Mouse (Mus musculus) thymus, postnatal 14 days (tissue): Measurements from ENCODE around the gene Flad1.

Experiments
- DNase-seq: peaks from one replicate; pipeline ENCODE4 v3.0.0; 2021

Gene Flad1

DNA sequence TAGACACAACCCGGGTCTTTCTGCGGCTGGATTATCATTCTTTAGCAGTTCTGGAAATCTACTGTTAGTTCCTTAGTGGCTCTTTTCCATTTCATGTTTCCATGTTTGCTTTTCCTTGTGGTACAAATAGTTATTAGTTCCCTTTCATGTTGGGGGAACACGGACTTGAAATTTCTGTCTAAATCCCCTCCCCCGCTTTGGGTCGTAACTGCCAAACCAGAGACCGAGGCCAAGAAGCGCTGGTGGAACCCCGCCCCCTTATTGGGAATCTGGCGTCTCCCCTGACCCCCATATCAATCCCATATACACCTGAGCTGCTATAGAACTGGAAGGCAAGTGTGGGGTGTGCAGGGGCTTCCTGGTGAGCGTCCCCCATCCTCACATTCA, 16.3 kb downstream of the Flad1 start:
- no peak for DNase-seq

DNA sequence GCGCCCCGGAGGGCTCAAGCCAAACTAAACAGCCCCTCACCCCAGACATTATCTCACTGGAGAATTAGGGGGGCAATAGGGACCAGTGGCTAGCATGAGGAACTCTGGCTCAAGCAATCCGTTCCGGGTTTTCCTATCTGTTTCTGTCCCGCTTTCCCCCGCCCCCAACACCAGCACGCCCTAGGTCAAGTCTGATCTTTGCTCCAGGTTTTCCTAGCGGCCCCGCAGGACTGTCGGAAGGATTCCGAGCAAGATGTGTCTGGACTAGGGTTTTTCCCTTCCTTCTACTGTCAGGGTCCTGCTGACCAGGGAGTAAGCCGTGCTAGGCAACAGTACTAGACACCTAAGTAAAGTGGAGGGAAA, 16.8 kb downstream of the Flad1 start:
- no peak for DNase-seq

DNA sequence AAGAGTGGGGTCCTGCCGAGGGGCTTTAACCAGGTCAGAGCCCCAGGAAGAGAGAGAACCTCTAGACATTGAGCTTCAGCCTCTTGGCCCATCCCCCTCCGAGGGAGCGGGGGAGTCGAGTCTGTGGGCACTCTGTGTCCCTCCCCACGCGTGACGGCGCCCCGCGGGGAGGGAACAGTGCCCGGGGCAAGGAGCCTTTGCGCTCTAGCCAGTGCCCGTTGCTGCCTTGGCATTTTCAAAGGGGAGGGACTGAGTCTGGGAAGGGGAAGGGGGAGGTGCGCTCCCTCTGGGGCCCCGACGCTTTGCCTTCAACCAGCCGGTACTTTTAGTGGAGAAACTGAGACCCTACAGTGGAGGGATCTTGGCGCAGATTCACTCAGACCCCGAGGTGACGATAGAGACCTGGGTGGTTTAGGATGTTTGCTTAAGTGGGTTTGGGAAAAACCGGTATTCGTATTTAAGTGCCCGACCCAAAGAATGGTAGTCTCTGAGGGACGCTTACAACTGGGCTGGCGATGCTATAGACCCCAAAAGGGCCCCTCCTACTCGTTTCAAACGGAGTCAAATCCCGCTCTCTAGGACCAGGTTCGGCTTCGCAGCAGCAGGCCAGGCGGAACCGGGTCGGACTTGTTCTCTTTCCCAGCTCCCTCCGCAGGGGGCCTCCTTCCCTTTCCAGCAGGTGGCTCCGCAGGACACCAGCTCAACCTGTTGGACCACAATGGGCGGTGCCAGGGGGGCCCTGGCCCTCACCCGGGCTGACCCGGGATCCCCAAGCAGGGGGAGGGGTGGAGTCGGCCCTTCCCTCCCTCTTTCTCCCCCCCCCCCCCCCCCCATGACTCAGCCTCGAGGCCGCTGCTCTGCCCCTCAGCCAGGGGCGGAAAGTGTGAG, 17.4 kb downstream of the Flad1 start, which contains the start of gene Zbtb7b:
Gene Zbtb7b, minus strand, starts transcription at position 771 of the 888 bp plus-strand sequence.
- no peak for DNase-seq

DNA sequence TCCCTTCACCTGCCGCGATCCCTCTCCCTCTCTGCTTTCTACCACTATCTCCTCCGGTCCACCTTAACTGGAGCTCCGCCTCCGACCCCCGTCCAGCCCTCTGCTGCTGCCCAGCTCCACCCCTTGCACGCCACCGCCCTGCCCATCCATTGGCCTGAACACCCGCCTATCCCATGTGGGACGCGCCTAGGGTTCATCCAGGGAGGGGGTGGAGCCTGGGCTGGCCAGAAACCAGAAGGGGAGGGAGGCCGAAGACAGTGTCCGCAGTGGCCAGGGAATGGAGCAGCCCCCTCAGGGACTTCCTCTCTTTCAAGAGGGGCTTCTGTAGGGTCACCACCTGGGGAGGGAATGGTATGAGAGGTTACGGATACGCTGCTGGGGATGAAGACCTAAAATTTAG, 18.1 kb downstream of the Flad1 start:
- peak; percentile 73 for DNase-seq

DNA sequence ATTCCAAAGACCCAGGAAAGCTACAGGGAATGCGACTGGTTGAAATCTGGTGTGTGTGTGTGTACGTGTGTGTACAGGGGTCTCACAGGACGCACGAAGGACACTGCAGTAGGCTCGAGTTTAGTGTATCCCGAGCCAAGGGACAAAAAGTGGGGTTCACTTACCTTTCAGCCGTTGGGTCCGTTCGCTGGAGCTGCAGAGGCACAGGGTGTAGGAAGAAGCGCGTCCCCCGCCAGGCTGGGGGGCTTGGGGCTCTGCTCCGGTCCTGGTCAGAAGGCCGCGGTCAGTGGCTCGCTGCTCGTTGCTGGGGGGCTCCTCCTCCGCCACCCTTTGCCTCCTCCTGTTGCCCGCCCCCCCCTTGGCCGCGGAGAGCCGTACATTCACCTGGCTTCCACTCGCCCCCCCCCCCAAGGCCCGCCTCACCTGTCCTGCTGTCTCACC, 18.8 kb downstream of the Flad1 start:
- no peak for DNase-seq

DNA sequence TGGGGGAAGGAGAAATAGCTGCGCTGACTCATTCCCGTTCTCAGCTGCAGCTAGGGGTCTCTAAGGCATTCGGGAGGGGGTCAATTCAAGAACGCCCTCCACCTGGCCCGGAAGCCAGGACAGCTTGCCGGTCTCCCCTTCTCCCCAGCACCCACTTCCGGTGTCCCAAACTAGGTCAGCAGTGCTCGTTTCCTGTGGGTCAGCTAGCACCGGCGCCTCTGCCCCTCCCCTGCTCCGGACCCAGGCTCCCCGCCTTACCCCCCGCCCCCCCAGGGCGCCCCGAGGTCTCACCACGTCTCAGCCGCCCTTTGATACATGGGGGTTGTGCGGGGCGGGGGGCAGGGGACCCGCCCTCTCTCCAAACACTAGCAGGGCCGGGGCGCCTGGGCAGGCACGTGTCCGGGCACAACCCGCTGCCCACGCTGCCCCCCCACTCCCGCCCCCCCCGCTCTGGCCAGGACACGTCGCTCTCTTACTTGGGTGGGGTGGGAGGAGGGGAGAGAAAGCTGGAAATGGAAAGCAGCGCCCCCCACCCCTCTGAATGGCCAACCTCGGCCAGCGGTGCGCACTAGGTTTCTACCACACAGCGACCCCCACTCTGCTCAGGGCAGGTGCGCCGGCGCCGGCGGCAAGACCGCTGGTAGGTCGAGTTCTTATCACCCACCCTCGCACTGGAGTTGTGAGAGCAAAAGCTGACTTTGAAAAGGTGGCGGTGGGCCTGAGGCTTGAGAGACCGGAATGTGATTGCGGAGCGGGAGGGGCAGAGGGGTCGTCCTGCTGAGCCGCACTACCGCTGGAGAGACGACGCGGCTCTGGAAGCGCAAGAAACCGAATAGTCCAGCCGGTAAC, 19.8 kb downstream of the Flad1 start:
- no peak for DNase-seq

DNA sequence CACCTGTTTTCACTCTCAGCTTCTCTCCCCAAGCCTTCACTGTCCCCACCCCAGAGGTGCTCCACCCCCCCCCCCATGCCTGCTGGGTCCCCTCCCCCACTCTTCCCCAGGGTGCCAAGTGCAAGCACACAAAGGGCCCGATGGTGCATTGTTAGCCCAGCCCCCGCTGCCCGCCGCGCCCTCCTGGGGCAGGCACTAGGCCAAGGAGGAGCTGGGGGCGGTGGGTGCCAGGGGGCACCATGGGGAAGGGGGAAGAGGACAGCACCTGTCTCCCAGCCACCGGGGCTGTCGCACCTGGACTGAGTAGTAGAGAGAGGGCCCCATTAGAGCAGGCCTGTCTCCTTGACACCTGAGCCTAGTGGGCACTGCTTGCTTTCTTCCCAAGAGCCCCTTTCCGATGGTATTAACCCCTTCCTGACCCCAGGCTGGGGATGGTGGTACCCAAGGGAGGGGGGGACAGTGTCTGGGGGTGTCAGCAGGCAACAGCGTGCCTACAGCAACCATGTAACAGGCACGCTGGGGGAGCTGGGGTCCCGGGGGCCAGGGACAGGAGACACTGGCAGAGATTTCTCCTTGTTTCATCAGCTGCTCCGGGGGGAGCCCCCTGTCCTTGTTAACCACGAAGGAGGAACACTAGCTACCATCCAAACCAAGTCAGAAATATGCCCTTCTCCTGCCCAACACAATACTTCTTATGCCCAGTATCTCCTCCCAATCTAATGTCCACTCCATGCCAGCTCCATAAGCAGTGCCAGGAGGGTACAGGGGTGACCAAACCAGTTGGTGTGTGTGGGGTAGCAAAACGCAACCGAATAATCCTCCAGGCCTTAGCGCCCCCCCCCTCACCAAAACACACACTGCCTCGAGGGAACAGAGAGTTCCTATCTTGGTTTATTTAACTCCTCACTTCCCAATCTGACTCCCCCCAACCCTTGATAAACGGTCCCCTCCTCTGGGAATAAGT, 20.7 kb downstream of the Flad1 start:
- peak; percentile 62 for DNase-seq

DNA sequence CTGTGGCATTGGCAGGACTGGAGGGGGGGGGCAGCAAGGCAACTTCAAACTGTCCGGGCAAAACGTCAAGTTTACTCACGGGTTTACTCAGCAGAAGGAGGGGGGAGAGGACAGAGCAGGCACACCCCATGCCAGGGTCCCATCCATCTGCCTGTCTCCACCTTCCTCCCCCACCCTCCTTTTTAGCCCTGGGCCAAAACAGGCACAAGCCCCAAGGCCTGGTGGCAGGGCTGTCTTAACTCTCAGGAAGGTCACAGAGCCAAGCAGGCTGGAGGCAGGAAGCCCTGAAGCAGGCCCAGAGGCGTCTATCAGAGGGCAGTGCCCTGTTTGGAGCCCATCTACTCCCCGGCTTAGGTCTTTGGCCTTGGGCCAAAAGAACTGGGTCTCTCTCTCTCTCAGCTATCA, 21.6 kb downstream of the Flad1 start:
- no peak for DNase-seq

DNA sequence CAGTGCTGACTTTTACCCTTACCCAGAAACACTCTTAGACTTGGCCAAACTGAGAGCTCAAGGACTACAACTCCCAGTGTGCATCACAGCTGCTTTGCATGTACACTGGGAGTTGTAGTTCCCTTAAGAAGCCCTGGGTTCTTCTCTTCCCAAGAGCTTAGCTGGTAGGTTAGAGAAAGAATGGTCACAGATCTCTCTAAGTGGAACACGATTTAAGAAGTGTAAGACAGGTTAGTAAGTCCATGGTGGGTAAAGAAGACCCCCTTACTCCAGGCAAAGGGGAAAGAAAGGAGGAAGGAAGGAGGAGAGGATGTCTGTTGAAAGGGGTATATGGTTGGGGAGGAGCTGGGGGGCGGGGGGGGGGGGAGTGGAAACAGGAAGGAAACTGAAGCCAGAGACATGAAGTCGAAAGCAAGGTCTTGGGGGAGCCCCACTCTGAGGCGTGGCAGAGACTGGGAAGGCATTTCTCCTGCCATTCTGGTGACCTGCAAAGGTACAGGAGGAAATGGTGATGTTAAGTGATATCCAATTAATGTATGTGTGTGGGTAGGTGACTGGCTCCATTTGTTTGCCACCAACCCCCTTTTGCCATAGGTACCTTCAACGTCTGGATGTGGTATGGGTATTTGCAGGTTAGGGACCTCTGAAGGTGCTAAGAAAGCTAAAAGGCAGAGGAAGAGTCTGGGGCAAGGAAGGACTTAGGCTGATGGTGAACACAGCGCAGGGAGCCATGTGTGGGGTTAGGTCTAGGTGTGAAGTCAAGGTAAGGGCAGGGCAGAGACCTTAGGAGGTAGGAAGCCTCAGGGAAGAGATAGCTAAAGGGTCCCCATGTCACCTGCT, 22.5 kb downstream of the Flad1 start:
- peak; percentile 60 for DNase-seq

DNA sequence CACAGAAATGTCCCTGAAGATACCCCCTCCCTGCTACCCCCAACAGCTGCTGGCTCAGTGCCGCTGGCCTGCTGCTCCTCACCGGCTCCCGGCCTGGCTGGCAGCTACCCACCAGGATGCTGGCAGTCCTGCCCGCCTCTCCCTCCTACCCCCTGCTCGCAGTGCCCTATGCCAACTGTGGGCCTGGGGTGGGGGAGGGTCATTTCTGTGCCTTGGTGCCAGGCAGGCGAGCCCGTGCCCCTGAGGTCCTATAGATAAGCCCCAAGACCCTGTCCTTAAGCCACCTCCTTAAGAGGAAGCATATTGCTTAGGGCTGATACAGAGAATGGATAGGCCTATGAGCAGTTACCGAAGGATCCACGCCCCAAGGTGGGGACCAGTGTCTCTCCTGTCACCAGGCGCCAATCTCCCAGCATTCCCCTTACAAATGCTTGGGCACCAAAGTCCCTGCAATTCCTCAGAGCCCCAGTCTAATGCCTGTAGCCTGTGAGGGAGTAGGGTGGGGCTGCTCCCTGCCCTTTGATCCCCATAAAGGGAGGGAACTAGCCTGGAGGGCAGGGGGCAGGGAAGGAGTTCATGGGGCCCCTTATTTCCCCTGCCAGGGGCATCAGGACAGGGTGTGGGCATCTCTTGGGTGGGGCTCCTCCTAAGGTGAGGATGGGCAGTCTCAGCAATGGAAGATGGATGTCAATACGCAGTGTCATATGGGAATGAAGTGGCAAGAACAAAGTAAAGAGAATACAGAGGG, 23.4 kb downstream of the Flad1 start:
- DNase-seq: no peak

DNA sequence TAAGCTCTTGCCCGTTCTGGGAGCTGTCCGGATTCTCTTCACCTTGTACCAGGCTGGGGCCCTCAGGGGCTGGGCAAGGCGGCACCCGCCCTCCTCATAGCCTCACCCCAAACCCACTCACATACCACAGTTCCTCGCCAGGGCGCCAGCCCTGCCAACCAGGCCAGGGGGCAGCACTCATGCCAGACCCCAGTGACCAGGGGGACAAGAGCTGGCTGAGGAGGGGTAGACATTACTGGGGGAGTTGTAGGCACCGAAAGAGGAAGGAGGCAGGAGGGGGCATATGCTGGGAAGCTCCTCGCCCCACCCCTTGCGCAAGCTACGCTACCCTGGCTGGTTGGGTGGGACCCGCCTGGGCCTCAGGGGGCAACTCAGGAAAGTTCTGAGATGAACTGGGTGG, 24.0 kb downstream of the Flad1 start:
- DNase-seq: no peak

DNA sequence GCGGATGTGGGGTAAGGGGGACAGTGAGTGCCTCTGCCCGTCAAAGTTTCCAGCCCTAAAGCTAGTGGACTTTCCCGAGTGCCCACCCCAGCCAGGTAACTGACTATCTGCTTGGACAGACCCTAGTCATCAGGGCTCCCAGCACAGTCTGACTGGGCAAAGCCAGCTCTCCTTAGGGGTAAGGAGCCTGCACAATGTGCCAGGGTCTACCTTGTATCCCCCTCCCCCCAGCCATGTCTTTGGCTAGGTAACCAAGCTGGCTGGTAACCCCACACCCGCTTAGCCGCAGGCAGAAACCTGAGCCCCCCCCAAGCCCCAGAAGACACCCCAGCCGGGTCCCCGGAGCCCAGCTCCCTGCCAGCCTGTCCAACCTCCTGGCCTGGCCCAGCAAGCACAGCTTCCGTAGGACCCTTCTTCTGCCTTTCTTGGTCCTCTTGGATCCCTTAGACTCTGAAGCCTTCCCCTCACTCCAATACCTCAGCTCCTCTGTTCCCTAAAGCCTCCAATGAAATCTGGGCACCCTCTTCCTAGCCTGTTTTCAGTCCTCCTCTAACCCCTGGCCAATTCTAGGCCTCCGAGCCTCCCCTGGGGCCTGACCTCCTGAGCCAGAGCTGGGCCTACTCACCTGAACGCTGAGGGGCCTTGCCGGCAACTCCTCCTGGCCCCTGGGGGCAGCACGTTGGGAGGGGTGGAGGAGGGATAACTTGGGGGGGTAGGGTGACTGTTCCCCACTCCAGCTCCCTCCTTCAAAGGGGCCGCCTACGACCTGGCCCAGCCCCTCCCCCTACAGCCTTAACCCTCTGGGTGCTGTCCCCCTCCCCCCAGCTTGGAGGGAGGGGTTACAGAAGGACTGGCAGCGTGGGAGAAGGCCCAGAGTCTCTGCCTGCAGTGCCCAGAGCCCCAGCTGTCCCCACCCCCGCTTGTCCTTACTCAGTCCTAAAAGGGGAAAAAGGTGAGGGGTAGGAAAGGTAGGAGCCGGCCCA, 24.9 kb downstream of the Flad1 start:
- DNase-seq: peak; percentile 65

DNA sequence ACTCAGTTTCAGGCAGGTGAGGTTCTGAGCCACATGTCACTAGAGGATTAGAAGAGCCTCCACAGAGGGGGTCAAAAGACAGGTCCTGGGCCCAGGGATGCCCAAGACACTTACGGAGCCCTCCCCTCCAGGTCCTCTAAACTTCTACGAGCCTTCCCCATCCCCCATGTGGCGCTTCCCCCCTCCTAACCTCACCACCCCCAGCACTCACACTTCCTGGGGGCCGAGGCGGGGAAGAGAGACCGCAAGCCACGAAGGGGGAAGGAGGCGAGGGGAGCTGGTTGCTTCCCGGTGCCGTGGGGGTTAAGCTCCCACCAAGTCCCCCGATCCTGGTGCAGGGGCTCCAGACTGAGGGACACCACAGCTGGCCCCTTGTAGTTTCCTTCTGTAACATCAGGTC, 26.2 kb downstream of the Flad1 start:
- peak; percentile 76 for DNase-seq

DNA sequence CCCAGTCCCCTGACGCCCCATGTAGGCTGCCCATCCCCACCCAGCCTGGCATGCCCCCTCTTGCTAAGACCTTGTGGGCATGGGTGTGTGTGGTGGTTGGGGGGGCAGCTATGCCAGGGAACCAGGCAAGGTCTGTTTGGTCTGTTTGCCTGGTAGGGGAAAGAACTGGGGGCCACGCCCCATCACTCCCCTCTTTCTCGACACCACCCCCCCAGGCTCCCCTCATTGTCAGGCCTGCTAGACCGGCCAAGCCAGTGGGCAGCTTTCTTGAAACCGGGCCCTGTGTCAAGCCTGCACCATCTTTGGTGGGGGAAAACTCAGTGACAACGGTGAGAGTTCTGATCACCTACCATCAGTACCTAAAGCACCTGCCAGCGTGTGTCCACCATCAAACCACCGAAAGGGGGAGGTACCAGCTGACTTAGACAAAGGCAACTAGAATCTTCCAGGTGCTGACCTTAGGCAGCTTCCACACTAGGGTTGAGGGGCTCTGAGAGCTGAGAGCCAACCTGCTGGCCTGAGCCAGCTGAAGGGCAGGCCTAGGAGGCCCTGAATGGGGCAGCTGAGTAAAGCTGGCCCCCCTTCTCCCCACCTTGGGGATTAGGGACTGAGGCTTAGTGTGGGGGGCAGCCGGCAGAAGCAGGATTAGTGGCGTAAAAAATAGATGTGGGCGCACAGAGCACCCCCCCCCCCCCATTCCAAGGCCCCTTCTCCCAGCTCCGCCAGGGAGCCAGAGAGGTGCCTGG, 27.2 kb downstream of the Flad1 start:
- DNase-seq: no peak

DNA sequence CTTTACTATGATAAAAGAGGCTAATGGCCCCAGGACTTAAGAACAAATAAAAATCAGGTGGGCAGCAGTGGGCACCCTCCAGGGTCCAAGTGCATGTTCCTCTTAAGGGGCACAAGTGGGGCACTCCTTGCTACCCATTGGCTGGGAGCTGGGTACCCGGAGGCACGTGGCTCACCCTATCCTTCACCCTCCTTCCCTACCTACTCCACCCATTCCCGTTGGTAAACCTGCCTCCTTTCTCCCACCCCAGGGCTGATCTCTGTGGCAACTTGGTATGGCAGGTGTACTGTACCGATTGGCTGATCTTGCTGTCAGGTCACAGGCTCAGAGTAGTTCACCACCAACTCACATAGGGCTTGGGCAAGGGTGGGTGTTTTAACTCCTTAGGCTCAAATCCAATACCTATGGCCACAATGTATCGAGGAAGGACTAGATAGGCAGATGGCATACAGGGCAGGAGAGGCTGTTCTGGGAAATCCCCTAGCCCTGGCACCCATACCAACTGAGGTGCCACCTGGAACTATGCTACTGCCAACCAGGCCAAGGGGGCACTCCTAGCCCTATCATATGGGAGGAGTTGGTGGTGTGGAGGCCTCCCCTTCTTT, 27.9 kb downstream of the Flad1 start:
- no peak for DNase-seq

DNA sequence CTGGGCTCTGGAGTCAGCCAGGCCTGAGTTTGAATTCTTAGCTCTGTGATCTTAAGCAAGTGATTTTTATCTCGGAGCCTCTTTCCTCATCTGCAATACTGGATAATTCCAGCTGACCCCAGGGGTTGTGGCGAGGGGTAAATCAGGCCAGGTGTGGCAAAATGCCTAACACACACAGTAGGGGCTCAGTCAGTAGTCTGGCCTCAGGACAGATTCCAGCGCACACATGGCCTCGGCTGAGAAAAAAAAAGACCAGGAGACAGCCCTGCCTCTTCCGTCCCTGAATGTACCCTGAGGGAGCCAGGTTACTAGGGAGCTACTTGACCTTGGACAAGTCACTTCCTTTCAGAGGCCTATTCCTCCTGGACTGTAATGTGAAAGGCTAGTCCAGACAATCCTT, 28.7 kb downstream of the Flad1 start:
- DNase-seq: no peak

DNA sequence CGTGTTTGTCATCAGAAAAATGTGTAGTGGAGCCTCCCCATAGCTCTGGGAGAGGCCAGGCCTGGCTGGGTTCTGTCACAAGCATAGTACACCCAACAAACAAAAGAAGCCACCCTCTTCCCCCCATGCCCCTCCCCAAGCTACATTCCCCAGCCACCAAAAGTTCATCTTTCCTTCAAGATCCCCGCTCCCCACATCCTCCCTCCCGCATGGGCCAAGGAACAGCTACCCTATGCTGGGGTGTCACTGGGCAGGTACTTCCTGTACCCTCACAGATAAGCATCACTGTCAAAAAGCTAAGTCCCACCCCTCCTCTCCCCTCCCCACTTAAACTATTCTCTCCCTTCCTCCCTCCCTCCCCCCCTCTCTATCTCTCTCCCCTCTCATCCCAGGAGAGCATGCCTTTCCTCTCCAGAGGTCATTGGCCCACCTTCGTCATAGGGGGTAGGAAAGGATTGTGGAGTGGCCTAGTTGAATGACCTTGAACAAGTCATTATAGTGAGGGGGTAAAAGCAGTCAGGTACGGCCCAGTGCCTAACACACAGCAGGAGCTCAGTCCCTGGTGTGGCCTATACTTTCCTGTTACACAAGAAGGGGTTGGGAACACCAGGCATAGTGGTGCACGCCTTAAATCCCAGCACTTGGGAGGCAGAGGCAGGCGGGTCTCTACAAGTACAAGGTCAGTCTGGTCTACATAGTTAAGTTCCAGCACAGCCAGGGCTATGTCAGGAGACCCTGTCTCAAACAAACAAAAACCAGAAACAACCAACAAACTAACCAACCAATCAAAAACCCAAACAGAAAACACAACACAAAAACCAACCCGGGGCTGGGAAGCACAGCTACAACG, 29.4 kb downstream of the Flad1 start:
- no peak for DNase-seq

DNA sequence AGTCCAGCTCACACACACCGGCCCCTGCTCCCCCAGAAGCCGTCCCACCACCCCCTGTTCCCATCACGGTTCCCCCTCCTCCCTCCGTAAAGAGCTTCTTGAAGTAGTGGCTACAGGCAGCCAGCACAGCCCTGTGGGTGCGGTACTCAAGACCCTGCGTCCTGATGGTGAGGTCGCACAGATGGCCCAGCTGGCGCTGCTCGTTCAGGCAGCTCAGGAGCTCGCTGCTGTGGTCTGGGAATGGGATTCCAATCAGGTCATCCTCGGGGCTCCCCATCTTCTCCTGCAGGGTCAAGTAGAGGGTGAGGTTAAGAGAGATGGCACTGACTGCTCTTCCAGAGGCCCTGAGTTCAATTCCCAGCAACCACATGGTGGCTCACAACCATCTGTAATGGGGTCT, 30.4 kb downstream of the Flad1 start:
- no peak for DNase-seq
